Mouse (Mus musculus) kidney, adult 2 months (tissue): Measurements from ENCODE around the gene Gm21897. TPM values are rescaled to one million over a fixed set of nuclear protein-coding genes. Genes with fewer than 3 reads are reported as not detected.

Source experiments
- DNase-seq: peaks from one replicate; pipeline ENCODE4 v3.0.0; 2021
- H3K27ac ChIP-seq: fragments of 200-500 bp; 2 replicates; pipeline ENCODE4 v1.5.1; 2012; ENCODE audit warnings: low read depth, low read length, control low read depth, inconsistent platforms; ENCODE audit not compliant: insufficient read depth
- H3K27me3 ChIP-seq: fragments of 200-500 bp; replicated peaks from 2 replicates; pipeline ENCODE4 v1.6.1; 2012; ENCODE audit warnings: mild to moderate bottlenecking, moderate library complexity, low read length, inconsistent platforms; ENCODE audit not compliant: control insufficient read depth, insufficient read depth
- H3K36me3 ChIP-seq: fragments of 200-500 bp; 2 replicates; pipeline ENCODE4 v1.6.1; 2012; ENCODE audit warnings: mild to moderate bottlenecking, moderate library complexity, low read length, inconsistent platforms; ENCODE audit not compliant: control insufficient read depth, insufficient read depth
- H3K4me1 ChIP-seq: fragments of 200-500 bp; 2 replicates; pipeline ENCODE4 v1.6.1; 2011; ENCODE audit warnings: low read length; ENCODE audit not compliant: control insufficient read depth, insufficient read depth
- H3K4me3 ChIP-seq: fragments of 200-500 bp; 2 replicates; pipeline ENCODE4 v1.5.1; 2011; ENCODE audit warnings: mild to moderate bottlenecking, low read depth, low read length, control low read depth; ENCODE audit not compliant: insufficient read depth
- CTCF ChIP-seq: fragments of 200-500 bp; conservative IDR thresholded peaks from 2 replicates; pipeline ENCODE4 v1.5.1; 2011; ENCODE audit warnings: low read depth, mild to moderate bottlenecking, control low read depth, low read length, moderate library complexity, mixed read lengths; ENCODE audit not compliant: insufficient read depth, insufficient read length
- POLR2A ChIP-seq: fragments of 200-500 bp; IDR thresholded peaks from one replicate; pipeline ENCODE4 v1.6.1; 2011; ENCODE audit warnings: low read depth, low read length, control low read depth
- polyA plus RNA-seq: library from polyadenylated mRNA; depleted of rRNA; stranded (reverse); fragments of >200 nt; gene quantifications from 2 replicates; pipeline ENCODE4 v1.2.3, GENCODE M21; 2012

Gm21897 gene
- polyA plus RNA-seq, 1 experiment: not detected

GRCm38 (mm10) chr16:15360825-15361224 is 43.6 kb downstream of the Gm21897 start:
- TF ChIP-seq CTCF: no peak
- TF ChIP-seq POLR2A: no peak
- no peak for DNase-seq
- H3K36me3 ChIP-seq: no peaks in the 10 kb centered on the region
- H3K27me3 ChIP-seq: no peaks in the 10 kb centered on the region
- H3K4me1 ChIP-seq: no peaks in the 10 kb centered on the region
- H3K4me3 ChIP-seq: no peak overlapping the region
- H3K27ac ChIP-seq: no peak overlapping the region
